In the genomic region with DNA sequence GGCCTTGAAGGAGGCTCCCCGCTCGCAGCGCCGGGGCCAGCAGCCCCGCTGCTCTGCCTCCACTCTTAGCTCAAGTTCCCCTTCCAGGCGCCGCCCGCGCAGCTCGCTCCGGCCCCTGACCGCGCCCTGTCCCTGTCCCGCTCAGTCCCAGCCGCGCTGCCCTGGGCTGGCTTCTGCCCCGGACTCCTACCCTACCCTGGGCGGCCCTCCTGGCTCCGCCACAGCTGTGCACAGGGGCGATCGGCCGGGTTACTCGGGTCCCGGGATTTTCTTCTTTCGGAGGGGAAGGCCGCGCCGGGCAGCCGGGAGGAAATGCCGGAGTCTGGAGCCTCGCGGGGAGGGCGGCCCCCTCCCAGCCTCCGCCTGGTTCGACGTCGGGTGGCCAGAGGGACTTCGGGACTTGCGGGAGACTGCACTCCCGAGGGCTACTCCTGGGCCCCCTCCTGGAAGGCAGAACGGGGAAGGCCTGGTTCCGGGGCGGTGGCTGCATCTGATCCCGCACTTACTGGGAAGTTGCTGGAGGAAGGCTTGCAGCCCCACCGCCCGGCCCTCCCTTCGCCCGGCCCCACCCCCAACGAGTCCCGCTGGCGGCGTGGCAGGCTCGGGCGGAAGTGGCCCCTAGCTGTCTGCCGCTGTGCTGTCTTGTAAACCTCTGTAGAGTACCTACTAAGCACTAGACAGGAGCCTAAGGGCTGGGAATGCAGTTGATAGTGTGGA, we compare ENCODE assay signal across 8 mouse cellular contexts. TPM values are rescaled to one million over a fixed set of nuclear protein-coding genes. Genes with fewer than 3 reads are reported as not detected.
DNase-seq lines count a peak whose midpoint lies in the region; ATAC-seq and TF ChIP-seq lines count a peak whose summit lies in the region.

Gene Itpripl2 (minus strand): TSS at position 545 of the 717 bp plus-strand sequence.

- peak; percentile 57 for DNase-seq in 416B (ENCODE audit: low read depth)
- peak; percentile 82 to 93 for DNase-seq in adrenal gland, adult (ENCODE audit: inconsistent age in 2 of 2, low spot score in 1 of 2)
- DNase-seq in heart, postnatal 10 days = peak; percentile 87 to 90
- peak; percentile 81 to 90 for DNase-seq in kidney, postnatal 25 days
- peak; percentile 95 for DNase-seq in lung, postnatal 0 days (ENCODE audit: low spot score)
- peak; percentile 15 to 45 for DNase-seq in thymus, postnatal 10 days (ENCODE audit: low spot score in 2 of 2)

- no peak within 1 kb of the TSS for H3K27ac ChIP-seq in forebrain, embryonic 12.5 days
- peak within 1 kb of the TSS; percentile 97 for H3K27ac ChIP-seq in lung, postnatal 0 days (ENCODE audit: low read length)

- peaks cover 16% of the 10 kb centered on the region for H3K4me1 ChIP-seq in forebrain, embryonic 12.5 days
- peaks cover 27% of the 10 kb centered on the region for H3K4me1 ChIP-seq in lung, postnatal 0 days (ENCODE audit: insufficient read depth, low read depth, low read length)

- H3K36me3 ChIP-seq in forebrain, embryonic 12.5 days (replicated peaks) = no peaks in the 10 kb centered on the region
- H3K36me3 ChIP-seq in lung, postnatal 0 days (ENCODE audit: insufficient read depth, low read length) = no peaks in the 10 kb centered on the region; the same call in 1 of the 2 replicates

- H3K4me3 ChIP-seq in forebrain, embryonic 12.5 days (replicated peaks) = peak within 1 kb of the TSS; percentile 59
- peak within 1 kb of the TSS; percentile 70 for H3K4me3 ChIP-seq in lung, postnatal 0 days (ENCODE audit: low read depth, low read length)

- peak; percentile 60 for TF ChIP-seq EP300 in lung, postnatal 0 days (IDR thresholded peaks at IDR 0.05)

- peak; percentile 36 for TF ChIP-seq CTCF in lung, postnatal 0 days (IDR thresholded peaks at IDR 0.05)

- H3K9ac ChIP-seq in forebrain, embryonic 12.5 days = peak within 1 kb of the TSS; percentile 63
- H3K9ac ChIP-seq in lung, postnatal 0 days (replicated peaks; ENCODE audit: low read depth) = peak within 1 kb of the TSS; percentile 99

- intact Hi-C loops in heart, postnatal 10 days (cut with DNase I) = loop anchor here (1.0 to 2.0 kb wide), 2 partner anchors 27 to 41 kb away; no protein-coding TSS in a partner anchor

- H3K9me3 ChIP-seq in forebrain, embryonic 12.5 days = no peaks in the 10 kb centered on the region
- H3K9me3 ChIP-seq in lung, postnatal 0 days (ENCODE audit: low read length) = no peaks in the 10 kb centered on the region

- peak; percentile 80 for ATAC-seq in forebrain, embryonic 12.5 days (ENCODE audit: low FRiP score)
- ATAC-seq in lung, postnatal 0 days = peak; percentile 87
- peak; percentile 55 for ATAC-seq in neutrophil, adult 5-6 weeks (ENCODE audit: extremely low read depth, insufficient number of reproducible peaks, low FRiP score, poor library complexity, severe bottlenecking)

- 0% methylated on average over 55 of the region's 55 CpGs for WGBS in forebrain, embryonic 12.5 days
- WGBS in lung, postnatal 0 days = under 1% methylated on average over 53 of the region's 55 CpGs

- H3K4me2 ChIP-seq in forebrain, embryonic 12.5 days = peak within 1 kb of the TSS; percentile 89
- peak within 1 kb of the TSS; percentile 83 for H3K4me2 ChIP-seq in lung, postnatal 0 days (replicated peaks; ENCODE audit: low read depth, low read length)

- H3K27me3 ChIP-seq in forebrain, embryonic 12.5 days = peaks cover 68% of the 10 kb centered on the region
- no peaks in the 10 kb centered on the region for H3K27me3 ChIP-seq in lung, postnatal 0 days (replicated peaks; ENCODE audit: insufficient read depth, low read length)

RNA-seq across cellular contexts. Expression of gene Itpripl2, which starts in this region (rescaled TPM):
- polyA plus RNA-seq in forebrain, embryonic 12.5 days (2016; fragmentation: Nextera tagmentation; extraction: Ambion mirVana) = 1.0 and 1.3 TPM in 2 replicates
- 10 to 100 TPM; 48.3 to 49.2 TPM for total RNA-seq in heart, postnatal 10 days (2021)
- 14.5 and 16.2 TPM in 2 replicates for polyA plus RNA-seq in lung, postnatal 0 days (2015; fragmentation: Nextera tagmentation; extraction: Ambion mirVana)
- total RNA-seq in neutrophil, adult 5-6 weeks (2017) = 24.2 and 25.4 TPM in 2 replicates

Comparison
In these comparisons a context has a peak if more than half of its experiments do, and no peak if none do; other contexts are left out.
1. DNase-seq: peak in every context shown above with its lines; median percentile 95 in lung, postnatal 0 days; 88 in heart, postnatal 10 days; 88 in adrenal gland, adult; 86 in kidney, postnatal 25 days; 57 in 416B; 30 in thymus, postnatal 10 days.